Mouse (Mus musculus) hindlimb bud, embryonic 11.5 days (tissue): ENCODE measurements around the gene Hsdl1.
A peak's percentile ranks its signal among the peaks of the same experiment; 100 is the strongest.

ENCODE experiments used
- DNase-seq: peaks from one replicate; pipeline ENCODE4 v3.0.0-alpha.2; 2012; ENCODE audit warnings: low read depth, low spot score; ENCODE audit errors: extremely low spot score

Hsdl1 gene

GRCm38 (mm10) chr8:119574437-119575365, at the start of gene Hsdl1, which contains the start of gene Dnaaf1:
Gene Hsdl1 (minus strand): TSS chr8:119575183.
Gene Dnaaf1 (plus strand): TSS chr8:119575235.
- DNase-seq, result no peak

- no peak for DNase-seq
These were observed 48.8 kb upstream of the Hsdl1 start for GRCm38 (mm10) chr8:119623744-119624143.

- no peak for DNase-seq
These were observed 48.1 kb upstream of the Hsdl1 start for GRCm38 (mm10) chr8:119623061-119623460.

- DNase-seq, result no peak
These were observed 47.6 kb upstream of the Hsdl1 start for GRCm38 (mm10) chr8:119622555-119622954.

GRCm38 (mm10) chr8:119620848-119621465, 46.0 kb upstream of the Hsdl1 start:
- no peak for DNase-seq

- no peak for DNase-seq
These were observed 45.3 kb upstream of the Hsdl1 start for GRCm38 (mm10) chr8:119620116-119620840.

- no peak for DNase-seq
These were observed 43.9 kb upstream of the Hsdl1 start for GRCm38 (mm10) chr8:119618887-119619286.

GRCm38 (mm10) chr8:119617586-119617985, 42.6 kb upstream of the Hsdl1 start:
- no peak for DNase-seq

- no peak for DNase-seq
These were observed 41.8 kb upstream of the Hsdl1 start for GRCm38 (mm10) chr8:119616811-119617210.

GRCm38 (mm10) chr8:119616358-119616757, 41.4 kb upstream of the Hsdl1 start:
- DNase-seq, result no peak

GRCm38 (mm10) chr8:119615096-119615495, 40.1 kb upstream of the Hsdl1 start:
- no peak for DNase-seq

- no peak for DNase-seq
These were observed 37.5 kb upstream of the Hsdl1 start, which contains the start of gene Adad2 for GRCm38 (mm10) chr8:119612471-119612870. Gene Adad2 (plus strand): TSS chr8:119612747.

GRCm38 (mm10) chr8:119606224-119606623, 31.2 kb upstream of the Hsdl1 start:
- DNase-seq, result no peak

- DNase-seq, result peak; percentile 77
These were observed 30.0 kb upstream of the Hsdl1 start, which contains the start of gene Taf1c for GRCm38 (mm10) chr8:119604996-119605395. Gene Taf1c (minus strand): TSS chr8:119605222.

- DNase-seq, result no peak
These were observed 29.4 kb upstream of the Hsdl1 start for GRCm38 (mm10) chr8:119604398-119604803.

- no peak for DNase-seq
These were observed 28.8 kb upstream of the Hsdl1 start for GRCm38 (mm10) chr8:119603771-119604170.

- DNase-seq, result no peak
These were observed 16.5 kb upstream of the Hsdl1 start for GRCm38 (mm10) chr8:119591456-119591855.

GRCm38 (mm10) chr8:119590348-119590747, 15.4 kb upstream of the Hsdl1 start:
- DNase-seq, result no peak

- no peak for DNase-seq
These were observed 13.9 kb upstream of the Hsdl1 start for GRCm38 (mm10) chr8:119588844-119589243.

- DNase-seq, result no peak
These were observed 13.3 kb upstream of the Hsdl1 start for GRCm38 (mm10) chr8:119588321-119588720.

- no peak for DNase-seq
These were observed 10.9 kb upstream of the Hsdl1 start for GRCm38 (mm10) chr8:119585901-119586300.
